Mouse (Mus musculus) ES-E14 (cell line): ENCODE results near the gene Shisa8. TPM values are rescaled to one million over a fixed set of nuclear protein-coding genes. Genes with fewer than 3 reads are reported as not detected.

Experiments
- DNase-seq: peaks from one replicate; pipeline ENCODE4 v3.0.0-alpha.2; 2013; ENCODE audit warnings: low read depth, low spot score
- H3K27ac ChIP-seq: 2 replicates; pipeline ENCODE4 v1.5.1; 2012; ENCODE audit warnings: low read depth, mild to moderate bottlenecking, low read length, moderate library complexity, mixed read lengths; ENCODE audit not compliant: poor library complexity, insufficient read depth, severe bottlenecking
- H3K36me3 ChIP-seq: 2 replicates; pipeline ENCODE4 v1.6.1; 2012; ENCODE audit warnings: mild to moderate bottlenecking, low read length, moderate library complexity, mixed read lengths; ENCODE audit not compliant: control insufficient read depth, poor library complexity, insufficient read depth, severe bottlenecking
- H3K4me1 ChIP-seq, 2 experiments: fragments of 150-350 bp in 1 of 2; sonication (generic) in 1 of 2; 2 replicates each; pipeline ENCODE4 v1.6.1; 2012; ENCODE audit warnings: low read length in 2 of 2, mild to moderate bottlenecking in 1 of 2, mixed read lengths in 1 of 2; ENCODE audit not compliant: control insufficient read depth in 2 of 2, insufficient read depth in 2 of 2, poor library complexity in 1 of 2
- H3K4me3 ChIP-seq, 2 experiments: fragments of 150-350 bp in 1 of 2; sonication (generic) in 1 of 2; 2 replicates each; pipeline ENCODE4 v1.5.1; 2012; ENCODE audit warnings: low read length in 2 of 2, low read depth in 1 of 2, mild to moderate bottlenecking in 1 of 2, mixed read lengths in 1 of 2; ENCODE audit not compliant: insufficient read depth in 1 of 2, poor library complexity in 1 of 2, severe bottlenecking in 1 of 2
- H3K9ac ChIP-seq: 2 replicates; pipeline ENCODE4 v1.6.1; 2012; ENCODE audit warnings: low read depth, mild to moderate bottlenecking, low read length, mixed read lengths; ENCODE audit not compliant: poor library complexity, insufficient read depth, severe bottlenecking
- H3K9me3 ChIP-seq: fragments of 150-350 bp; sonication (generic); 2 replicates; pipeline ENCODE4 v1.6.1; 2012; ENCODE audit warnings: low read depth, mild to moderate bottlenecking, low read length; ENCODE audit not compliant: control insufficient read depth, insufficient read depth
- CHD2 ChIP-seq: IDR thresholded peaks from 2 replicates; pipeline ENCODE4 v1.6.1; 2014; ENCODE audit warnings: mild to moderate bottlenecking, low read depth, low read length, inconsistent platforms
- HCFC1 ChIP-seq: IDR thresholded peaks from 2 replicates; pipeline ENCODE4 v1.6.1; 2012; ENCODE audit warnings: low read length, inconsistent platforms, borderline replicate concordance; ENCODE audit not compliant: insufficient read depth
- MAFK ChIP-seq: IDR thresholded peaks from 2 replicates; pipeline ENCODE4 v1.6.1; 2014; ENCODE audit warnings: mild to moderate bottlenecking, low read depth, low read length, inconsistent platforms; ENCODE audit not compliant: insufficient read depth
- ZC3H11A ChIP-seq: IDR thresholded peaks from 2 replicates; pipeline ENCODE4 v1.6.1; 2012; ENCODE audit warnings: low read depth, mild to moderate bottlenecking, inconsistent platforms, low read length, borderline replicate concordance
- ZNF384 ChIP-seq: IDR thresholded peaks from 2 replicates; pipeline ENCODE4 v1.6.1; 2012; ENCODE audit warnings: low read depth, low read length, inconsistent platforms
- in situ Hi-C, 2 experiments: fragments of 600-800 bp; cut with MboI; formaldehyde crosslinking; loops; one replicate each; pipeline ENCODE4 v1.15.1; 2025; ENCODE audit warnings: low sequenced_read_pairs in 2 of 2, inconsistent platforms in 1 of 2; ENCODE audit not compliant: unreplicated experiment in 2 of 2
- total RNA-seq: library from RNA; depleted of rRNA; stranded (reverse); fragments of 300-350 nt; gene quantifications from 2 replicates; pipeline ENCODE4 v1.2.3, GENCODE M21; 2012

The Shisa8 gene
- total RNA-seq, 1 experiment: 4.1 TPM

DNA sequence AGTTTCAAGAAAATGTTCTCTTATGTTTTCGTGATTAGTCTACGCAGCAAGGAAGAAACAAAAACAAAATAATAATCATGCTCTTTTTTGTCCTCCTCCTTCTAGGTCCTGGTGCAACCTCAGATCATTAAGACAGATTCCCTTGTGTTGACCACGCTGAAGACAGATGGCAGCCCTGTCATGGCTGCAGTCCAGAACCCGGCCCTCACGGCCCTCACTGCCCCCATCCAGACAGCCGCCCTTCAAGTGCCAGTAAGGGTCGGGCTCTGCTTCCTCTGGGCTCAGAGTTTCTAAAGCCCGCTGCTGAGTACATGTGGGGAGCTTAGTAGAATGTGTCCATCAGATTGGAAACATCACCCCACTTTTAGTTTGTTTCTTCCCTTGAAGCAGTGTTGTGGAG is 40.0 kb downstream of the Shisa8 start:
- Histone ChIP-seq H3K27ac (no peak overlapping the region), H3K4me1 (peaks cover 8 to 21% of the 10 kb centered on the region in 2 experiments; a peak in 2 of 4 replicates), H3K9me3 (no peaks in the 10 kb centered on the region), H3K4me3 (no peak overlapping the region), H3K36me3 (peaks cover 57% of the 10 kb centered on the region), H3K9ac (no peak overlapping the region)
- DNase-seq: no peak
- in situ Hi-C loops: no loop called here
- TF ChIP-seq MAFK (no peak), HCFC1 (no peak), ZC3H11A (no peak), ZNF384 (no peak), CHD2 (no peak)

DNA sequence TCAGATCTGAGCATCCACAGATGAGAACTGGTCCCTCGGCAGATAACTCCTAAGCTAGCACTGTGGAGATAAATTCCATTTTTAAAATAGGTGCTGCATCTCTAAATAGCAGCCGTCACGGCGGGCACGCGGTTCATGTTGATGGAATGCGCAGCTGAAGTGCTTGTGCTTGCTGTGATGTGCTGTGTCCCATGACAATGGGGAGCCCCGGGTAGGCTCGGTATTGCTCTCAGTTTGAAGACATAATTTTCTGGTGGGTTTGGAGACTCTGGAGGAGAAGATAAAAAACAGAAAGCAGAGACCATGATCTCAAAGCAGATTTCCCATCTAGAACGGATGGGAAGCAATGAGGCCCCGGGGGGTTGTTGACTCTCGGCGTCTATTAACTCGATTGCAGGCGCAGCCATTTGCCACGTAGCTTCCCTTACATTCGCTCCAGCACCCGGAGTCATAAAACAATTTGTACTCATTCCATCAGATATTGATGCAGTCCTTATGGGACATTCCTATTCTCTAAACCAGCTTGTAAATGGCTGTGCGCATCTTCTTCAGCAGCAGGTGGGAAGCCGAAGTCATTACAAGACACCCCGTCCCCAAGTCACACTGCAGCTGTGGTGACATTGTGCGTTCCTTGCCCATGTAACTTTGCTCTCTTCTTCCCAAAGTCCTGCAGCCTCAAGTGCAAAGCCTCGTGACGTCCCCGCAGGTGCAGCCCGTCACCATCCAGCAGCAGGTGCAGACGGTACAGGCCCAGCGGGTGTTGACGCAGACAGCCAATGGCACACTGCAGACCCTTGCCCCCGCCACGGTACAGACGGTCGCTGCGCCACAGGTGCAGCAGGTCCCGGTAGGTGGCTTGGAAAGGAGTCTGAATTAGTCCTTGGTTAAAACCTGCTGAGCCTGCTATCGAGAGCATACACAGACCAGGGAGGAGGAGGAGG is 41.9 kb downstream of the Shisa8 start:
- H3K9ac ChIP-seq: no peak overlapping the region; the same call in 1 of the 2 replicates
- peaks cover 15 to 33% of the 10 kb centered on the region in 2 experiments for H3K4me1 ChIP-seq
- no peak for TF ChIP-seq HCFC1
- TF ChIP-seq ZNF384: no peak
- no peak for TF ChIP-seq CHD2
- no peak for TF ChIP-seq ZC3H11A
- TF ChIP-seq MAFK: no peak
- H3K9me3 ChIP-seq: no peaks in the 10 kb centered on the region
- peaks cover 43% of the 10 kb centered on the region for H3K36me3 ChIP-seq
- H3K27ac ChIP-seq: no peak overlapping the region
- no peak for DNase-seq
- H3K4me3 ChIP-seq: no peak overlapping the region
- in situ Hi-C loops: no loop called here

DNA sequence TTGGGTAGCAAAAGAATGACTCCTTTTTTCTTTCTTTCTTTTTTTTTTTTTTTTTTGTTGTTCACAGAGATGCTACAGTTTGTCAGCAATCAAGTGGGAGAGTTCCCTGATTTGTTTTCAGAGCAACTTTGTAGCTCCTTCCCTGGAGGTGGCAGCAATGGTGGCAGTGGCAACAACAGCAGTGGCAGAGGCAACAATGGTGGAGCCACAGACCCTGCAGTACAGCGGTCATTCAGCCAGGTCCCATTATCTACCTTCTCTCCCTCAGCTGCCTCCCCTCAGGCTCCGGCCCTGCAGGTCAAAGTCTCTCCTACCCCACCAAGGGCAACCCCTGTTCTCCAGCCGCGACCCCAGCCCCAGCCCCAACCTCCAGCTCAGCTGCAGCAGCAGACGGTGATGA is 42.9 kb downstream of the Shisa8 start:
- DNase-seq: no peak
- TF ChIP-seq CHD2 (no peak), ZNF384 (0 out of 2 replicates have a peak, but pooled peaks have one; percentile 48)
- in situ Hi-C loops: no loop called here
- 0 out of 2 replicates have a peak overlapping the region, but pooled peaks have one; percentile 1 for H3K9ac ChIP-seq
- peaks cover 34% of the 10 kb centered on the region for H3K36me3 ChIP-seq
- H3K4me1 ChIP-seq: peaks cover 17 to 35% of the 10 kb centered on the region in 2 experiments
- H3K4me3 ChIP-seq: no peak overlapping the region
- H3K9me3 ChIP-seq: no peaks in the 10 kb centered on the region
- no peak overlapping the region for H3K27ac ChIP-seq

DNA sequence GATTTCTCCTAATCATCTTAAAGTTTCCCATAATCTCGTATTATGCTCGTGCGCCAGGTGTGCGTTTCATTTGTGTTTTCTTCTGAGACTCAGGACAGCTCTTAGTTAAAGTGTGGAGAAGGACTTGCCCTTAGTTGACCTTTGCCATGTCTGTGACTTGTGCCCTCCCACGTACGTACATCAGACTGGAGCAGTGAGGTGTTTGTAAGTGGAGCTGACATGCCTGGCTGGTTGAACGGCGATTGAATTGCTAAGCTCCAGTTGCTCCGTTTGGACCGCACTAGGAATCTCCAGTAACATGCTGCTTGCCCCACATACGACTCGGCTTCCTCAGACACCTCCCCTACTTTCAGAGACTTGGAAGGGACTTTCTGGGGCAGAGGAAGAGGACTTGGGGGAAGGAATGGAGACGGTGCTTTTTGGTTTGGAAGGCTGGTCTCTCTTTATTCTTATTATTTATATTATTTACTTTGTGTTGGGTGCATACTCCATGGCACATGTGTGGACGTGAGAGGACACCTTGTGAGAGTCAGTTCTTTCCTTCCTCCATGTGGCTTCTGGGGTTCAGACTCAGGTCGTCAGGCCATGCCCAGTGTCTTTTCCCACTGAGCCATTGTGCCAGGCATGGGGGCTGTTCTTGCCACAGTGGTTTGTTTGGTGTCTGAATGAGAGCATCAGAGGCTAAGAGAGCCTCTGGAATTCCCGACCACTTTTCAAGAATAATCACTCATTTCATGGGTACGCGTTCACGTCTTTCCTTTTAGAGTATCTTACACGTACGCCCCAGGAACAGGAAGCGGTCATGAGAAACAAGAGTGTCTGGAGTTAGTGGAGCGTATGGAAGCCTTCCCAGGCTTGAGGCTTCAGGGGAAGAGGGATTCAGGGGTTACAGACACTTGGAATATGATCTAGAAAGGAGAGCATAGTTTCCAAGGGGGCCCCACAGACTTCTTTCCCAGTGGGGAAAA is 45.1 kb downstream of the Shisa8 start:
- Histone ChIP-seq H3K4me3 (peak overlapping the region in 1 of 2 experiments; percentile 32; a peak in 1 of 4 replicates), H3K9ac (peak overlapping the region; percentile 76; the same call in 1 of the 2 replicates), H3K9me3 (no peaks in the 10 kb centered on the region), H3K4me1 (peaks cover 16 to 40% of the 10 kb centered on the region in 2 experiments), H3K36me3 (peaks cover 26% of the 10 kb centered on the region), H3K27ac (peak overlapping the region; percentile 26; the same call in 1 of the 2 replicates)
- in situ Hi-C loops: no loop called here
- no peak for TF ChIP-seq ZC3H11A
- no peak for TF ChIP-seq MAFK
- TF ChIP-seq ZNF384: no peak
- no peak for TF ChIP-seq HCFC1
- no peak for TF ChIP-seq CHD2
- DNase-seq: no peak
